Mouse (Mus musculus) T-helper 17 cell (primary cell): Measurements from ENCODE around the gene Tefm.
"Not testable (repeated sequence)": the region's sequence is repeated elsewhere in the genome, so short reads cannot be mapped to it uniquely, and the experiment has no call there.

Experiments
- in situ Hi-C, 2 experiments: fragments of 300-600 bp; cut with MboI, MseI; formaldehyde crosslinking; loops; 1 replicate in 1 of 2; 2 replicates in 1 of 2; pipeline ENCODE4 v1.15.1; 2025; ENCODE audit warnings: high pct_unique_total_duplicates in 2 of 2

Tefm gene

GRCm38 (mm10) chr11:80159018-80159417, 17.0 kb upstream of the Tefm start:
- in situ Hi-C loops = no loop called here

GRCm38 (mm10) chr11:80156841-80157240, 14.9 kb upstream of the Tefm start:
- in situ Hi-C loops = no loop called here

GRCm38 (mm10) chr11:80155961-80156360, 14.0 kb upstream of the Tefm start:
- in situ Hi-C loops = no loop called here

GRCm38 (mm10) chr11:80155541-80155940, 13.6 kb upstream of the Tefm start:
- in situ Hi-C loops = no loop called here

- in situ Hi-C loops = no loop called here
Observed at GRCm38 (mm10) chr11:80154501-80154900, 12.5 kb upstream of the Tefm start.

GRCm38 (mm10) chr11:80153857-80154495, 12.0 kb upstream of the Tefm start, which contains the start of gene Adap2:
Gene Adap2 (plus strand): TSS chr11:80154105.
- in situ Hi-C loops = no loop called here

- in situ Hi-C loops = no loop called here
Observed at GRCm38 (mm10) chr11:80152376-80152775, 10.4 kb upstream of the Tefm start.

- in situ Hi-C loops = no loop called here
Observed at GRCm38 (mm10) chr11:80151541-80151940, 9.6 kb upstream of the Tefm start.

- in situ Hi-C loops = no loop called here
Observed at GRCm38 (mm10) chr11:80150566-80150965, 8.6 kb upstream of the Tefm start.

GRCm38 (mm10) chr11:80149412-80150023, 7.5 kb upstream of the Tefm start:
- in situ Hi-C loops = no loop called here

- in situ Hi-C loops = not testable (repeated sequence)
Observed at GRCm38 (mm10) chr11:80148974-80149373, 7.0 kb upstream of the Tefm start.

GRCm38 (mm10) chr11:80148313-80148712, 6.3 kb upstream of the Tefm start:
- in situ Hi-C loops = no loop called here

- in situ Hi-C loops = no loop called here
Observed at GRCm38 (mm10) chr11:80147748-80148147, 5.8 kb upstream of the Tefm start.

GRCm38 (mm10) chr11:80145787-80146275, 3.9 kb upstream of the Tefm start:
- in situ Hi-C loops = no loop called here

GRCm38 (mm10) chr11:80142872-80143271, 897 bp upstream of the Tefm start:
- in situ Hi-C loops = no loop called here

- in situ Hi-C loops = no loop called here
Observed at GRCm38 (mm10) chr11:80137773-80138172, 4.2 kb downstream of the Tefm start.

GRCm38 (mm10) chr11:80136786-80137185, 5.2 kb downstream of the Tefm start:
- in situ Hi-C loops = no loop called here

- in situ Hi-C loops = no loop called here
Observed at GRCm38 (mm10) chr11:80135954-80136683, 5.9 kb downstream of the Tefm start.

GRCm38 (mm10) chr11:80134744-80135143, 7.2 kb downstream of the Tefm start:
- in situ Hi-C loops = loop anchor here in 1 of 2 experiments (5.0 kb wide), 1 partner anchor 92 kb away; no protein-coding TSS in a partner anchor

- in situ Hi-C loops = loop anchor here in 1 of 2 experiments (5.0 kb wide), 1 partner anchor 90 kb away; no protein-coding TSS in a partner anchor
Observed at GRCm38 (mm10) chr11:80132050-80132449, 9.9 kb downstream of the Tefm start.

GRCm38 (mm10) chr11:80116411-80116810, 25.6 kb downstream of the Tefm start:
- in situ Hi-C loops = no loop called here

- in situ Hi-C loops = no loop called here
Observed at GRCm38 (mm10) chr11:80104407-80104806, 37.6 kb downstream of the Tefm start.
